Mouse (Mus musculus) forebrain, postnatal 0 days (tissue): Measurements from ENCODE around the gene Bnip2. TPM values are rescaled to one million over a fixed set of nuclear protein-coding genes. Genes with fewer than 3 reads are reported as not detected.

Source experiments
- ATAC-seq: fragments of 200-750 bp; cut with Nextera tagmentation; 2 replicates; pipeline ENCODE4 v1.8.0; 2017; ENCODE audit warnings: mild to moderate bottlenecking, moderate library complexity
- DNase-seq: peaks from one replicate; pipeline ENCODE4 v3.0.0-alpha.2; 2015
- H3K27ac ChIP-seq: fragments of 300-500 bp; sonication (generic); 2 replicates; pipeline ENCODE4 v1.5.1; 2014; ENCODE audit warnings: low read depth, mild to moderate bottlenecking, antibody characterized with exemption, low read length, moderate library complexity, mixed read lengths
- H3K27me3 ChIP-seq: fragments of 300-500 bp; sonication (generic); 2 replicates; pipeline ENCODE4 v1.6.1; 2014; ENCODE audit warnings: mild to moderate bottlenecking, low read length, mixed read lengths; ENCODE audit not compliant: insufficient read depth
- H3K36me3 ChIP-seq: fragments of 300-500 bp; sonication (generic); 2 replicates; pipeline ENCODE4 v1.6.1; 2014; ENCODE audit warnings: mild to moderate bottlenecking, moderate library complexity; ENCODE audit not compliant: insufficient read depth
- H3K4me1 ChIP-seq: fragments of 300-500 bp; sonication (generic); 2 replicates; pipeline ENCODE4 v1.6.1; 2014; ENCODE audit warnings: antibody characterized with exemption; ENCODE audit not compliant: insufficient read depth
- H3K4me2 ChIP-seq: fragments of 300-500 bp; sonication (generic); 2 replicates; pipeline ENCODE4 v1.6.1; 2014; ENCODE audit warnings: low read depth, mild to moderate bottlenecking, moderate library complexity
- H3K4me3 ChIP-seq: fragments of 300-500 bp; sonication (generic); 2 replicates; pipeline ENCODE4 v1.5.1; 2014; ENCODE audit warnings: low read depth, low read length, mixed read lengths
- H3K9ac ChIP-seq: fragments of 300-500 bp; sonication (generic); 2 replicates; pipeline ENCODE4 v1.6.1; 2014; ENCODE audit warnings: mild to moderate bottlenecking
- H3K9me3 ChIP-seq: fragments of 300-500 bp; sonication (generic); 2 replicates; pipeline ENCODE4 v1.6.1; 2016; ENCODE audit warnings: low read length
- CTCF ChIP-seq: sonication (generic); IDR thresholded peaks from 2 replicates; pipeline ENCODE4 v1.5.1; 2016; ENCODE audit warnings: antibody characterized with exemption, control low read depth, low read depth
- WGBS: fragments of 180-500 bp; shearing (Covaris S2); extraction: QIAGEN DNeasy Blood & Tissue Kit; methylation state at CpG from one replicate; pipeline ENCODE4 v1.1.7; 2014; 5-methylcytosine and 5-hydroxymethylcytosine counted together
- polyA plus RNA-seq: library from polyadenylated mRNA; unstranded; fragments of >200 nt; fragmentation: Nextera tagmentation; extraction: Ambion mirVana; gene quantifications from 2 replicates; pipeline ENCODE4 v1.2.1, GENCODE M21; 2015
- total RNA-seq: library from RNA; depleted of rRNA; stranded (reverse); fragments of >200 nt; gene quantifications from 2 replicates; pipeline ENCODE4 v1.2.3, GENCODE M21; 2014

The Bnip2 gene
- total and polyA plus RNA-seq, 2 experiments from 2014 or later = 53.2 to 69.4 TPM

DNA sequence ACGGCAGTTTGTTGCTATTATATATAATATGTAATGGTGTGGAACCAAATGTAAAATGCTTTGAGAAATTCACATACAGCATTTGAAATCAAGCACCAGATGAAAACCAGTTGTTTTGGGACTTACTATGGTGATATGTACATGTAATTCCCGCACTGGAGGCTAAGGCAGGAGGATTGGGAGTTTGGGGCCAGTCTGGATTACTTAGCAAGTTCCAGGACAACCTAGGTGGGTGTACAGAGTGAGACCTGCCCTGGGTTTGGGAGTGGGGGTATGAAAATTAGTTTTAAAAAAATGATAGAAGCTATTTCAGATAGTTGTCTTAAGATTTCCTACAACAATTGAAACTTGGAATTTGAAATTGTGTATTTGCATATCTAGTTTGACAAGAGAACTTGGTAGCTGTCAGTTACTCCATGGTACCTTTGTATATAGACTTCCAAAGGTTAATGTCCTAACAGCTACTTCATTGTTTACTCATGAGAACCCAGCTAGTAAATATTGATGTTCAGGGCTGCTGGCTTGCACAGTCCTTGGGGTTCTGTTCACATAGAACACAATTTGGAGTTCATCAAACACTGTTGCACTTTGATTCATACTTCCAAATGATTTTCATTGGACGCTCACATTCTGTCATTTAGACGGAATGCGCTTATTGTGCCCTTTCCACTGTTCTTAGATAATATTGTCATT, 21.7 kb downstream of the Bnip2 start:
- no peaks in the 10 kb centered on the region for H3K27me3 ChIP-seq

DNA sequence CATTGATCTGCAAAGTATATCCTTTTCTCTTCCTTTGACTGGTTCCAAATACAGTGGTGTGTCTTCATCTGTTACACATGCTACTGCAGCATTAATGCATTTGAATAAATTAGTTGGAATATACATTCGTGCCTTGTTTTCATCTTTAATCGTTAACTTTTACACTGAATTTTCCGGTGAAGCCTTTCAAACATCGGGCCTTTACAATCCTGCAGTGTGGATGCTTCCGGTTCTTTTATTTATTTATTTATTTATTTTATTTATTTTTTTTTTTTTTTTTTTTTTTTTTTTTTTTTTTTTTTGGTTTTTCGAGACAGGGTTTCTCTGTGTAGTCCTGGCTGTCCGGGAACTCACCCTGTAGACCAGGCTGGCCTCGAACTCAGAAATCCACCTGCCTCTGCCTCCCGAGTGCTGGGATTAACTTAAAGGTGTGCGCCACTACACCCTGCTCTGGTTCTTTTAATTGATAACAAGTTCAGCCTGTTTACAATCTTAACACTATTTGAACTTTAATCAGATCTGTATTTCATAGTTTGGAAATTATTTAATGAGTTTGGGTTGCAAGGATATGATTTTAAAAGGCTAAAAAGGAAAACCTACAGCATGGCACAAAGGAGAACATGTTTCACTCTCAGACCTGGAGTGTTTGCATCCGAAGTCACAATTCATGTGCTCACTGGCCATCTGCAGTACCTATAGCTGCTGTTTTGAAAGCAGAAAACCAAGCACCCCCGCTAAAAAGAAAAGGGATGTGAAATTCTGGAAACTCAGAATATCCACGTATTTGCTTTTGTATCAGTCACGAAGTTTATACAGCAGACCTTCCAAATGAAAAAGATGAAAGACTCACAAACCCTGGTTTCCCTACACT, 22.5 kb downstream of the Bnip2 start:
- DNase-seq = no peak
- WGBS = 60% methylated on average over 14 of the region's 14 CpGs
- TF ChIP-seq CTCF = no peak
- H3K27ac ChIP-seq = peak overlapping the region; percentile 59
- no peaks in the 10 kb centered on the region for H3K9me3 ChIP-seq
- H3K4me2 ChIP-seq = peak overlapping the region; percentile 67
- peaks cover 12% of the 10 kb centered on the region for H3K4me1 ChIP-seq
- no peak for ATAC-seq
- H3K9ac ChIP-seq = peak overlapping the region; percentile 28; the same call in 1 of the 2 replicates
- H3K36me3 ChIP-seq = peaks cover 27% of the 10 kb centered on the region
- H3K27me3 ChIP-seq = no peaks in the 10 kb centered on the region
- H3K4me3 ChIP-seq = peak overlapping the region; percentile 94

More for the DNA sequence above, 21.7 kb downstream of the Bnip2 start:
- WGBS = 97% methylated on average over 5 of the region's 5 CpGs
- Histone ChIP-seq H3K9me3 (no peaks in the 10 kb centered on the region), H3K9ac (no peak overlapping the region), H3K4me2 (no peak overlapping the region), H3K4me3 (no peak overlapping the region), H3K27ac (no peak overlapping the region), H3K36me3 (peaks cover 27% of the 10 kb centered on the region), H3K4me1 (peaks cover 12% of the 10 kb centered on the region)
- no peak for ATAC-seq
- no peak for DNase-seq
- no peak for TF ChIP-seq CTCF

DNA sequence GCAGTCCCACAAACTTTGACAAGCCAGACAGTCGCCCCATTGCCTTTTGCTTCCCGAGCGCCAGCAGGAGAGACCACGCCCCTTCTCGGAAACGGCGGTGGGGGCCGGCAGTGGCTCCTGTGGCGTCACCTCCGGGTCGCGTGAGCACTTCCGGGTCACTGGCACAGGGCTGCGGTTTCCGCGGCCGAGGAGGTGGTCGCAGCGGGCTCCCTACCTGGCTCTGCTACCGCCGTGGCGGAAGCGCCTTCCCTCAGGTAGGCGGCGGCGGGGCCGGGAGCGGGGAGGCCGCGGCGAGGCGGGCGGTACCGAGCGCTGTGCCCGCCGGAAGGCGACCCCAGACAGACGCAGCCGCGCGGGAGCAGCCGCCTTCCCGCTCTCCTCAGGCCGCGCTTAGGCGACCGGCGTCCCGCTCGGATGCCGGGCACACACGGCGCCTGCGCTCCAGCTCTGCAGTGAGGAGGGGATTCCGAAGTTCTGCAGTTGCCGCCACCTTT, 23.2 kb downstream of the Bnip2 start, which contains the start of gene Gtf2a2:
TSS of gene Gtf2a2 (plus strand) at position 143 of the 494 bp plus-strand sequence.
- Histone ChIP-seq H3K27ac (peak within 1 kb of the TSS; percentile 92), H3K4me2 (peak within 1 kb of the TSS; percentile 67), H3K4me3 (peak within 1 kb of the TSS; percentile 94), H3K9ac (peak within 1 kb of the TSS; percentile 92), H3K36me3 (peaks cover 27% of the 10 kb centered on the region), H3K9me3 (no peaks in the 10 kb centered on the region), H3K4me1 (peaks cover 12% of the 10 kb centered on the region), H3K27me3 (no peaks in the 10 kb centered on the region)
- TF ChIP-seq CTCF = no peak
- WGBS = under 1% methylated on average over 57 of the region's 57 CpGs
- peak; percentile 96 for DNase-seq
- peak; percentile 98 for ATAC-seq

DNA sequence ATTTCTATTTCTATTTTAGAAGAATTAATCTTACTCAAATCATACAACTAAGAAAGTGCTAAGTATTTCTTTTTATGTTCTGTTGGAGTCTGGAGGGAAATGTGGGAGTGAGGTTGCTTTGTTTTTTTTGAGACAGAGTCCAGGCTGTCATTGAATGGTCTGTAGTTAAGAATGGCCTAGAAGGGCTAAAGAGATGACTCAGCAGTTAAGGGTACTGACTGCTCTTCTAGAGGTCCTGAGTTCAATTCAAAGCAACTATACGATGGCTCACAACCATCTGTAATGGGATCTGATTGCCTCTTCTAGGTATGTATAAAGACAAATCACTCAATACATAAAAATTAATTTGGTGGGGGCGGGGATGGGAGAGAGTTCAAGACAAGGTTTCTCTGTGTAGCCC, 26.4 kb downstream of the Bnip2 start:
- WGBS = 92% methylated on average over 2 of the region's 2 CpGs
- Histone ChIP-seq H3K27me3 (no peaks in the 10 kb centered on the region), H3K27ac (no peak overlapping the region), H3K9me3 (no peaks in the 10 kb centered on the region), H3K36me3 (0 out of 2 replicates have a peak, but pooled peaks cover 3% of the 10 kb centered on the region), H3K4me2 (no peak overlapping the region), H3K4me3 (no peak overlapping the region), H3K9ac (no peak overlapping the region), H3K4me1 (peaks cover 12% of the 10 kb centered on the region)
- no peak for ATAC-seq
- TF ChIP-seq CTCF = no peak
- DNase-seq = no peak

DNA sequence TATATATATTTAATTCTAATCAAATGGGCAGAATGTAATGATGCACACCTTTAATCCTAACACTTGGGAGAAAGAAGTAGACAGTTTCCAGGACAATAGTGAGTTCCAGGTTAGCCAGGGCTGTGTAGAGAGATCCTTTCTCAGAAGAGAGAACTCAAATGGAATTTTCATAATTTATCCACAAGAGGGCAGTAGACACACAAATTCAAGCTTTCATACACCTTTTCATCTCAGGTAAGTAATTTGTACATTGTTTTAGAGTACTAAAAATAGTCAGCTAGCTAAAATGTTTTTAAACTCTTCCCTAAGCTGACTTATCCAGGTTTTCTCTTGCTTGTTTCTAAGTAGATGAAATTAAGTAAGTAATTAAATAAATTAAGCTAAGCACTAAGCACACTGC, 29.6 kb downstream of the Bnip2 start:
- peaks cover 1% of the 10 kb centered on the region; the same call in 1 of the 2 replicates for H3K4me1 ChIP-seq
- peak; percentile 54 for TF ChIP-seq CTCF
- no peak overlapping the region for H3K4me3 ChIP-seq
- 0 out of 2 replicates have a peak, but pooled peaks cover 3% of the 10 kb centered on the region for H3K36me3 ChIP-seq
- H3K9ac ChIP-seq = no peak overlapping the region
- no peaks in the 10 kb centered on the region for H3K9me3 ChIP-seq
- no peaks in the 10 kb centered on the region for H3K27me3 ChIP-seq
- no peak overlapping the region for H3K27ac ChIP-seq
- H3K4me2 ChIP-seq = no peak overlapping the region
- ATAC-seq (no peak), DNase-seq (peak; percentile 29)

DNA sequence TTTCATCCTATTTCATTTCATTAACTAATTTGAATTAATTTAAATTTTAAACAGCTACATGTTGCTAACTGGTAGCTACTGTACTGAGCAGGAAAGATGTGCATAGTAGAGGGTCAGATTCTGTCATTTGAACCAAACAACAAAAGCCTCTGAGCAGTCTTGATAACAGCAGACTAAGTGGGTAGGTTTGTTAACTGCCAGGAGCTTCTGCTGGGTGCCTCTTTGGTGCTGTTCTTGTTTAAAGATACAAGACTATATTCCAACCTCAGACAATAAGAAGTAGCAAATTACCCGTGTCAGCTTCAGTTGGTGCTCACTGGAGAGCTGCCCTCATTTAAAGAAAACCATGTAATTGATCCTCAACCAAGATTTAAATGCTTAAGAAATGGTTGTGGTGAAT, 32.3 kb downstream of the Bnip2 start:
- H3K4me2 ChIP-seq = no peak overlapping the region
- TF ChIP-seq CTCF = no peak
- 87% methylated on average over 1 of the region's 1 CpGs for WGBS
- no peak overlapping the region for H3K4me3 ChIP-seq
- H3K27me3 ChIP-seq = no peaks in the 10 kb centered on the region
- H3K9ac ChIP-seq = no peak overlapping the region
- no peaks in the 10 kb centered on the region for H3K4me1 ChIP-seq
- H3K27ac ChIP-seq = no peak overlapping the region
- DNase-seq (no peak), ATAC-seq (no peak)
- 0 out of 2 replicates have a peak, but pooled peaks cover 3% of the 10 kb centered on the region for H3K36me3 ChIP-seq
- no peaks in the 10 kb centered on the region for H3K9me3 ChIP-seq
